Mouse (Mus musculus): ENCODE results near the gene Gpr83.

The Gpr83 gene

GRCm38 (mm10) chr9:14859868-14860639, at the start of gene Gpr83:
Gene Gpr83 (plus strand): TSS chr9:14860210.
- no peak for DNase-seq (ENCODE audit: low read depth)

GRCm38 (mm10) chr9:14821396-14821795, 38.6 kb upstream of the Gpr83 start:
- no peak for DNase-seq (ENCODE audit: low read depth)

- no peak for DNase-seq (ENCODE audit: low read depth)
Observed at GRCm38 (mm10) chr9:14824840-14825239, 35.2 kb upstream of the Gpr83 start.

- no peak for DNase-seq (ENCODE audit: low read depth)
Observed at GRCm38 (mm10) chr9:14827875-14828274, 32.1 kb upstream of the Gpr83 start.

GRCm38 (mm10) chr9:14832046-14832445, 28.0 kb upstream of the Gpr83 start:
- no peak for DNase-seq (ENCODE audit: low read depth)

GRCm38 (mm10) chr9:14835335-14836075, 24.5 kb upstream of the Gpr83 start:
- peak; percentile 65 for DNase-seq (ENCODE audit: low read depth)

- DNase-seq (ENCODE audit: low read depth), result no peak
Observed at GRCm38 (mm10) chr9:14839527-14839926, 20.5 kb upstream of the Gpr83 start.

- no peak for DNase-seq (ENCODE audit: low read depth)
Observed at GRCm38 (mm10) chr9:14839970-14840369, 20.0 kb upstream of the Gpr83 start.

- DNase-seq (ENCODE audit: low read depth), result peak; percentile 40
Observed at GRCm38 (mm10) chr9:14841878-14842761, 17.9 kb upstream of the Gpr83 start.

GRCm38 (mm10) chr9:14843311-14843857, 16.6 kb upstream of the Gpr83 start:
- DNase-seq (ENCODE audit: low read depth), result no peak

GRCm38 (mm10) chr9:14843901-14844300, 16.1 kb upstream of the Gpr83 start:
- no peak for DNase-seq (ENCODE audit: low read depth)

- peak; percentile 67 for DNase-seq (ENCODE audit: low read depth)
Observed at GRCm38 (mm10) chr9:14846428-14846827, 13.6 kb upstream of the Gpr83 start.

- no peak for DNase-seq (ENCODE audit: low read depth)
Observed at GRCm38 (mm10) chr9:14848267-14848935, 11.6 kb upstream of the Gpr83 start.

GRCm38 (mm10) chr9:14854585-14854984, 5.4 kb upstream of the Gpr83 start:
- no peak for DNase-seq (ENCODE audit: low read depth)

GRCm38 (mm10) chr9:14856922-14857654, 2.9 kb upstream of the Gpr83 start:
- DNase-seq (ENCODE audit: low read depth), result peak; percentile 8

GRCm38 (mm10) chr9:14858170-14858706, 1.8 kb upstream of the Gpr83 start:
- no peak for DNase-seq (ENCODE audit: low read depth)

GRCm38 (mm10) chr9:14858782-14859181, 1.2 kb upstream of the Gpr83 start:
- DNase-seq (ENCODE audit: low read depth), result no peak

- no peak for DNase-seq (ENCODE audit: low read depth)
Observed at GRCm38 (mm10) chr9:14863126-14863525, 3.1 kb downstream of the Gpr83 start.

GRCm38 (mm10) chr9:14864726-14865125, 4.7 kb downstream of the Gpr83 start:
- no peak for DNase-seq (ENCODE audit: low read depth)

- peak; percentile 46 for DNase-seq (ENCODE audit: low read depth)
Observed at GRCm38 (mm10) chr9:14866957-14867356, 6.9 kb downstream of the Gpr83 start.
